Mouse (Mus musculus): Measurements from ENCODE around the gene Adgrf3. TPM values are rescaled to one million over a fixed set of nuclear protein-coding genes. Genes with fewer than 3 reads are reported as not detected.
"Not testable (repeated sequence)": the region's sequence is repeated elsewhere in the genome, so short reads cannot be mapped to it uniquely, and the experiment has no call there.

The Adgrf3 gene
- polyA plus RNA-seq, 1 experiment from 2014 or later: not detected

DNA sequence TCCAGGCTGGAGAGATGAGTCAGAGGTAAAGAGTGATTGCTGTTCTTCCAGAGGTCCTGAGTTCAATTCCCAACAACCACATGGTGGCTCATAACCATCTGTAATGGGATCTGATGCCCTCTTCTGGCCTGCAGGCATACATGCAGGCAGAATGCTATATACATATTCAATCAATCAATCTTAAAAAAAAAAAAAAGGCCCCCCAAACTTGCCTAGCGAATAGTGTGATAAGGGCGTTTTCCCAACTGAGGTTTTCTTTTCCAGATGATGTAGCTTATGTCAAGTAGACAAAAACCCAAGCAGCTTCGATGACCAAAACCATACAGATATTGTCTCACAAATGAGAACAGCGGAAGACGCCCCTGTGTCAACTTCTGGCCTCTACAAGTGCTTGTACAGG lies 5.2 kb upstream of the Adgrf3 start:
- not testable (repeated sequence) for H3K4me2 ChIP-seq (ENCODE audit: low read length); H3K9me3 ChIP-seq (replicated peaks; ENCODE audit: control insufficient read depth, low read length); H3K9ac ChIP-seq (ENCODE audit: low read length); H3K4me1 ChIP-seq (ENCODE audit: control insufficient read depth, insufficient read depth, low read length); H3K27me3 ChIP-seq (replicated peaks; ENCODE audit: control insufficient read depth, insufficient read depth, low read length); H3K36me3 ChIP-seq (ENCODE audit: control insufficient read depth, insufficient read depth, low read length); DNase-seq (ENCODE audit: low spot score); H3K4me3 ChIP-seq (ENCODE audit: low read depth, low read length); H3K27ac ChIP-seq (ENCODE audit: low read depth, low read length); ATAC-seq
- 90% methylated on average over 5 of the region's 5 CpGs for WGBS

DNA sequence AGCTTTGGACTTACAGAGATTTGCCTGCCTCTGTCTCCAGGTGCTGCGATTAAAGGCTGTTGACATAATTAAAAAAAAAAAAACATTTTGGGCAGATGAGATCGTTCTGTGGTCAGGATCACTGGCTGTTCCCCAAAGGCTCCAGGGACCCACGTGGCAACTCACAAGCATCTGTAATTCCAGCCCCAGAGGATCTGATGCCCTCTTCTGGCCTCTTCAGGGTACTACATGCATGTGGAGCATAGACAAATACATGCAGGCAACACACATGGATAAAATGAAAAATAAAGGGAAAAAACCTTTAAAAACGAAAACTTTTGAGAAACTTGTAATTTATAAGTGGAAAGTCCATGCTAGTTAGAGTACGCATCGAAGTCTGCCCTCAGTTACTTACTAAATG lies 1.8 kb upstream of the Adgrf3 start:
- H3K27me3 ChIP-seq (replicated peaks; ENCODE audit: control insufficient read depth, insufficient read depth, low read length): no peaks in the 10 kb centered on the region
- no peak for ATAC-seq
- no peaks in the 10 kb centered on the region for H3K4me1 ChIP-seq (ENCODE audit: control insufficient read depth, insufficient read depth, low read length)
- H3K4me2 ChIP-seq (ENCODE audit: low read length): no peak overlapping the region
- 67% methylated on average over 6 of the region's 6 CpGs for WGBS
- H3K9me3 ChIP-seq (replicated peaks; ENCODE audit: control insufficient read depth, low read length): no peaks in the 10 kb centered on the region
- no peak overlapping the region for H3K4me3 ChIP-seq (ENCODE audit: low read depth, low read length)
- H3K36me3 ChIP-seq (ENCODE audit: control insufficient read depth, insufficient read depth, low read length): no peaks in the 10 kb centered on the region
- H3K27ac ChIP-seq (ENCODE audit: low read depth, low read length): no peak overlapping the region
- H3K9ac ChIP-seq (ENCODE audit: low read length): no peak overlapping the region
- no peak for DNase-seq (ENCODE audit: low spot score)

DNA sequence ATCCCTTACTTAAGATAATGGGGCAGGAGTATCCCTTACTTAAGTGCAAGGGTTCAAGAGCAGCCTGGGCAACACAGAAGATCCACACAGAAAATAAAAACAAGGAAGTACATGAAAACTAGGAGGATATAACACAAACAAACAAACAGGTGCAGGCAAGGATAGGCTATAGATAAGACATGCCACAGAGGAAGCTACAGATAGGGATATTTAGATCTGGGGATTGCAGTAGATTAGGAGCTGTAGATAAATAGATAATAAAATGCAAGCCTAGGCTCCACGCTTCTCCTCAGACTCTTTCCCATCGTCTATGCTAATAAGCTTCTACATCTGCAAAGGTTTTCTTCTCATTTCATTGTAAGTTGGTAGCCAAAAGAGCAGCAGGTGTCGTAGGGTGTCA lies 488 bp downstream of the Adgrf3 start:
- DNase-seq (ENCODE audit: low spot score): no peak
- Histone ChIP-seq H3K4me1 (ENCODE audit: control insufficient read depth, insufficient read depth, low read length) (no peaks in the 10 kb centered on the region), H3K9ac (ENCODE audit: low read length) (no peak overlapping the region), H3K9me3 (replicated peaks; ENCODE audit: control insufficient read depth, low read length) (no peaks in the 10 kb centered on the region), H3K27ac (ENCODE audit: low read depth, low read length) (no peak overlapping the region), H3K36me3 (ENCODE audit: control insufficient read depth, insufficient read depth, low read length) (no peaks in the 10 kb centered on the region), H3K27me3 (replicated peaks; ENCODE audit: control insufficient read depth, insufficient read depth, low read length) (no peaks in the 10 kb centered on the region), H3K4me2 (ENCODE audit: low read length) (no peak overlapping the region), H3K4me3 (ENCODE audit: low read depth, low read length) (no peak overlapping the region)
- no peak for ATAC-seq
- WGBS: 68% methylated on average over 3 of the region's 3 CpGs

DNA sequence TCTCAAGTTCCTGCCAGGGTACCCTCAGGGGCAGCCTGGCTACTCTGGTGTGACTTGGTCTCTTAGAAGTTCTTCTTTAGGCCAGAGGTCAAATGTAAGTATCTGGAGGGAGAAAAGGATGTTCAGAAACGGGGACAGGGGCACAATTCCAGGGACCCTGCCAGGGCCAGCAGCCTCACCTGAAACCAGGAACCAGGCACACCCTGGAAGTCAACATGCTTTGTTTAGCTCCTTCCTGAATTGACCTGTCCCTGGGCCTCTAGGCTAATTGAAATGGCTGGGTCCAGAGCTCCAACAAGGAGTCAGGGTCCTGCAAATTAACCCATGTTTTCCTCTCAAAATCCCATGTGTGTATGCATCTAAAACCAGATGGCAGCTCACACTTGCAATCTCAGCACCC lies 1.1 kb downstream of the Adgrf3 start:
- no peaks in the 10 kb centered on the region for H3K4me1 ChIP-seq (ENCODE audit: control insufficient read depth, insufficient read depth, low read length)
- H3K9me3 ChIP-seq (replicated peaks; ENCODE audit: control insufficient read depth, low read length): no peaks in the 10 kb centered on the region
- WGBS: 48% methylated on average over 1 of the region's 1 CpGs
- DNase-seq (ENCODE audit: low spot score): no peak
- H3K4me2 ChIP-seq (ENCODE audit: low read length): no peak overlapping the region
- H3K27ac ChIP-seq (ENCODE audit: low read depth, low read length): no peak overlapping the region
- no peak overlapping the region for H3K4me3 ChIP-seq (ENCODE audit: low read depth, low read length)
- no peak for ATAC-seq
- H3K27me3 ChIP-seq (replicated peaks; ENCODE audit: control insufficient read depth, insufficient read depth, low read length): no peaks in the 10 kb centered on the region
- no peaks in the 10 kb centered on the region for H3K36me3 ChIP-seq (ENCODE audit: control insufficient read depth, insufficient read depth, low read length)
- H3K9ac ChIP-seq (ENCODE audit: low read length): no peak overlapping the region

DNA sequence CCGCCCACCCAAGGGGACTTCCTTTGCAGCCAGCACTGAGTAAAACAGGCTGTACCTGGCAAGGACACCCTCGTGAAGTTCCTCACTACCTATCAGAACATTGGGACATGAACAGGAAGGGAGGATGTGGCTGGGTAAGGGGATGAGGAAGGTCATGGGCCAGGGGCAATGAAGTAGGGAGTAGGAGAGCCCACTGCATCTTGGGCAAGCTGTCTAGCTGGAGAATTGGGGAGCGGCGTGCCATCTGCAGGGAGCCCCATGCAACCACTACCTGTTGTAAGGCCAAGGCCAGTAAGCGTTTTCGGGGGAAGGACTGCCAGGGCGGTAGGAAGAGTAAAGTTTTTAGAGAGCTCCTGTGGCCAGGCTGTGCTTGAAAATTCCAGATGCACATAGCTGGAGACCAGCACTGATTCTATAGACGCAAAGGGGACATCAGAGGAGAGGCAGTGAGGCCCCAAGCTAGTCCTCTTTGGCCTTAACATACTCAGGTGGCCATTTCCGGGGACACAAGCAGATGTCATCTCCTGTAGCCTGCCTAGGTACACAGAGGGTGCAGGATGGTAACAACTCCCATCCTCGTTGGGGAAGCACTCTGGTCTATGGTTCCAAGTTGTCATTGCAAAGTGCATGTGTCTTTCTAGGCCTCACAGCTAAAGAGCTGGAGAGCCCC lies 2.2 kb downstream of the Adgrf3 start:
- 89% methylated on average over 10 of the region's 10 CpGs for WGBS

DNA sequence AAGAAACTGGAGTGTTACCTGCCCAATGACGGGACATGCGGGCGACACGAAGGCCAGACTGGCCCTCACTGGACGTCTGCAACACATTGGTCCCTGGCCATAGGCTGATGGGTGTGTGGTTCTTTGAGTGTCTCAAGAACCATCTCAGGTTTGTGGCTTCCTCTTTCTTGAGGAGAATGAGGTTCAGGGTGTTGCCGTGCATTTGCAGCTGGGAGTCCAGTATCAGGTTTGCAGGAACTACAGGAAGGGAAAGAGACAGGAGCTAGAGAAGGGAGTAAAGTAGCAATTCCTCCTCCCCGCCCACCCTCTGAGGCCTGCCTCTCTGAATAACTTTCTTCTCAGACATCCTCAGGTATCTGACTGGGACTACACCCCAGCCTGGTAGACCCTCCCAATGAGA lies 3.3 kb downstream of the Adgrf3 start:
- no peak overlapping the region for H3K27ac ChIP-seq (ENCODE audit: low read depth, low read length)
- H3K36me3 ChIP-seq (ENCODE audit: control insufficient read depth, insufficient read depth, low read length): no peaks in the 10 kb centered on the region
- H3K4me1 ChIP-seq (ENCODE audit: control insufficient read depth, insufficient read depth, low read length): no peaks in the 10 kb centered on the region
- ATAC-seq (no peak), DNase-seq (ENCODE audit: low spot score) (no peak)
- H3K4me2 ChIP-seq (ENCODE audit: low read length): no peak overlapping the region
- H3K4me3 ChIP-seq (ENCODE audit: low read depth, low read length): no peak overlapping the region
- H3K27me3 ChIP-seq (replicated peaks; ENCODE audit: control insufficient read depth, insufficient read depth, low read length): no peaks in the 10 kb centered on the region
- H3K9me3 ChIP-seq (replicated peaks; ENCODE audit: control insufficient read depth, low read length): no peaks in the 10 kb centered on the region
- 92% methylated on average over 7 of the region's 7 CpGs for WGBS
- no peak overlapping the region for H3K9ac ChIP-seq (ENCODE audit: low read length)

More for the DNA sequence above, 2.2 kb downstream of the Adgrf3 start:
- Histone ChIP-seq H3K9ac (ENCODE audit: low read length) (no peak overlapping the region), H3K4me1 (ENCODE audit: control insufficient read depth, insufficient read depth, low read length) (no peaks in the 10 kb centered on the region), H3K4me3 (ENCODE audit: low read depth, low read length) (no peak overlapping the region), H3K4me2 (ENCODE audit: low read length) (no peak overlapping the region), H3K9me3 (replicated peaks; ENCODE audit: control insufficient read depth, low read length) (no peaks in the 10 kb centered on the region), H3K36me3 (ENCODE audit: control insufficient read depth, insufficient read depth, low read length) (no peaks in the 10 kb centered on the region), H3K27ac (ENCODE audit: low read depth, low read length) (no peak overlapping the region), H3K27me3 (replicated peaks; ENCODE audit: control insufficient read depth, insufficient read depth, low read length) (no peaks in the 10 kb centered on the region)
- ATAC-seq (no peak), DNase-seq (ENCODE audit: low spot score) (no peak)

DNA sequence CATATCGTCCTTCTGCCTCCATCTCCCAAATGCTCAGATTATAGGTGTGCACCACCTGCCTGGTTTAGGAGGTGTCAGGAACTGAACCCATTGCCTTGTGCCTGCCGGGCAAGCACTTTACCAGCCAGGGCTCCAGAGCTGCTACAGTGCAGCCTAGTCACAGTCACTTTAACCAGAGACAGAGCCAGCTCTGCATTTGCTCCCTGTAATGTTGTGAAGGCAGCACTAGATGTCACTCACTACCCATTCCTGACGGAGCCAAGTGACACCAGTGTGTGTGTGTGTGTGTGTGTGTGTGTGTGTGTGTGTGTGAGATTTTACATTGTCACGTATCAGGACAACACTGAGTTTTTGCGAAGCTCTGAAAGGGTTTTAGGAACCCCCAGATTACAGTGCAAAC lies 4.0 kb downstream of the Adgrf3 start:
- WGBS: 54% methylated on average over 5 of the region's 5 CpGs
- DNase-seq (ENCODE audit: low spot score) (peak; percentile 75), ATAC-seq (peak; percentile 46; the same call in 1 of the 2 replicates)
- no peaks in the 10 kb centered on the region for H3K4me1 ChIP-seq (ENCODE audit: control insufficient read depth, insufficient read depth, low read length)
- H3K27ac ChIP-seq (ENCODE audit: low read depth, low read length): no peak overlapping the region
- no peak overlapping the region for H3K9ac ChIP-seq (ENCODE audit: low read length)
- no peak overlapping the region for H3K4me2 ChIP-seq (ENCODE audit: low read length)
- H3K27me3 ChIP-seq (replicated peaks; ENCODE audit: control insufficient read depth, insufficient read depth, low read length): no peaks in the 10 kb centered on the region
- H3K36me3 ChIP-seq (ENCODE audit: control insufficient read depth, insufficient read depth, low read length): no peaks in the 10 kb centered on the region
- H3K9me3 ChIP-seq (replicated peaks; ENCODE audit: control insufficient read depth, low read length): no peaks in the 10 kb centered on the region
- no peak overlapping the region for H3K4me3 ChIP-seq (ENCODE audit: low read depth, low read length)

DNA sequence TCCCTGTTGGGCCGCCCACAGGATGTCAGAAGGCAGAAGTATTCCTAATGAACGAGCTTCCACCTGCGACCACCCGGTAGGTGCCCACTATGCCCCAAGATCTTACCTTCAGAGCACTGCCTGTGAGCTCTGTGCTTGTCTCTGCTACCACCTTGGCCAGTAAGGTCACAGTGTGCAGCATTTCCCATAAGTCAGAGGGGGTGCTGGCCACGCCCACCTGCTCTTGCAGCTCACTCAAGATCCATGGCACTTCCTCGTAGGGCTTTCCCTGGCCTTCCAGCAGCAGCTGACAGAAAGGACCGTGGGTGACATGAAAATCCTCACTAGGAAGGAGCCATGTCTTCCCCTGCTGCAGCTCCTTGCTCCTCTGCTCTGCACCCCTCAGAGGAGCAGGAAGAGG lies 7.3 kb downstream of the Adgrf3 start:
- no peaks in the 10 kb centered on the region for H3K36me3 ChIP-seq (ENCODE audit: control insufficient read depth, insufficient read depth, low read length)
- 70% methylated on average over 7 of the region's 7 CpGs for WGBS
- no peak overlapping the region for H3K9ac ChIP-seq (ENCODE audit: low read length)
- no peak overlapping the region for H3K27ac ChIP-seq (ENCODE audit: low read depth, low read length)
- DNase-seq (ENCODE audit: low spot score) (no peak), ATAC-seq (no peak)
- H3K27me3 ChIP-seq (replicated peaks; ENCODE audit: control insufficient read depth, insufficient read depth, low read length): no peaks in the 10 kb centered on the region
- H3K9me3 ChIP-seq (replicated peaks; ENCODE audit: control insufficient read depth, low read length): no peaks in the 10 kb centered on the region
- H3K4me1 ChIP-seq (ENCODE audit: control insufficient read depth, insufficient read depth, low read length): no peaks in the 10 kb centered on the region
- no peak overlapping the region for H3K4me2 ChIP-seq (ENCODE audit: low read length)
- H3K4me3 ChIP-seq (ENCODE audit: low read depth, low read length): no peak overlapping the region

DNA sequence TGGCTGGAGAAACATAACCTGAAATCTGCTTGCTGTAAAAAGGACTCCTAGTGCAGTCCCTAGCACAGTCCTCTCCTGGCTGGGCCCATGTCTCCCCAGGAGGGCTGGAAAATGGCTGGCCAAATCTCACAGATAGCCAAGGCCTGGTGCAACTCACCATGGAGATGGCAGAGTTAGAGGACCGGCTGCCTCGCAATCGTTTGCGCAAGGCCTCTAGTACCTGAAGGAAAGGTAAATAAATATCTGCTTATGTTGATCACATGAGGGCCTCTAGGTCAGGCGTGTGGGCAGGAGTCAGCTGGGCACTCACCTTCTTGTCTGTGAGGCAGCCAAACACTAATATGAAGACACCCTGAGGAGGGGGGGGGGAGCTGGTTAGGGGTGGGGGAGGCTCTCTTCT lies 10.2 kb downstream of the Adgrf3 start:
- H3K4me3 ChIP-seq (ENCODE audit: low read depth, low read length): no peak overlapping the region
- H3K27me3 ChIP-seq (replicated peaks; ENCODE audit: control insufficient read depth, insufficient read depth, low read length): no peaks in the 10 kb centered on the region
- H3K4me1 ChIP-seq (ENCODE audit: control insufficient read depth, insufficient read depth, low read length): no peaks in the 10 kb centered on the region
- ATAC-seq (no peak), DNase-seq (ENCODE audit: low spot score) (no peak)
- no peak overlapping the region for H3K9ac ChIP-seq (ENCODE audit: low read length)
- H3K27ac ChIP-seq (ENCODE audit: low read depth, low read length): no peak overlapping the region
- 88% methylated on average over 5 of the region's 5 CpGs for WGBS
- H3K4me2 ChIP-seq (ENCODE audit: low read length): no peak overlapping the region
- H3K36me3 ChIP-seq (ENCODE audit: control insufficient read depth, insufficient read depth, low read length): no peaks in the 10 kb centered on the region
- H3K9me3 ChIP-seq (replicated peaks; ENCODE audit: control insufficient read depth, low read length): no peaks in the 10 kb centered on the region
